Mouse (Mus musculus) lung, postnatal 0 days (tissue): ENCODE results near the gene Pdxdc1. TPM values are rescaled to one million over a fixed set of nuclear protein-coding genes. Genes with fewer than 3 reads are reported as not detected.
A peak's percentile ranks its signal among the peaks of the same experiment; 100 is the strongest.

Experiments used
- ATAC-seq: fragments of 200-750 bp; cut with Nextera tagmentation; 2 replicates; pipeline ENCODE4 v1.8.0; 2017; ENCODE audit warnings: moderate library complexity
- DNase-seq: peaks from one replicate; pipeline ENCODE4 v3.0.0-alpha.2; 2016; ENCODE audit warnings: low spot score
- H3K27ac ChIP-seq: fragments of 300-500 bp; sonication (generic); 2 replicates; pipeline ENCODE4 v1.5.1; 2014; ENCODE audit warnings: antibody characterized with exemption, mild to moderate bottlenecking, low read length, mixed read lengths
- H3K27me3 ChIP-seq: fragments of 300-500 bp; sonication (generic); replicated peaks from 2 replicates; pipeline ENCODE4 v1.6.1; 2014; ENCODE audit warnings: low read length, mixed read lengths; ENCODE audit not compliant: insufficient read depth
- H3K36me3 ChIP-seq: fragments of 300-500 bp; sonication (generic); 2 replicates; pipeline ENCODE4 v1.6.1; 2014; ENCODE audit warnings: low read length, mixed read lengths; ENCODE audit not compliant: insufficient read depth
- H3K4me1 ChIP-seq: fragments of 300-500 bp; sonication (generic); 2 replicates; pipeline ENCODE4 v1.6.1; 2014; ENCODE audit warnings: antibody characterized with exemption, low read depth, low read length, mixed read lengths; ENCODE audit not compliant: insufficient read depth
- H3K4me2 ChIP-seq: fragments of 300-500 bp; sonication (generic); replicated peaks from 2 replicates; pipeline ENCODE4 v1.6.1; 2014; ENCODE audit warnings: low read depth, mild to moderate bottlenecking, low read length, moderate library complexity, mixed read lengths
- H3K4me3 ChIP-seq: fragments of 300-500 bp; sonication (generic); 2 replicates; pipeline ENCODE4 v1.5.1; 2014; ENCODE audit warnings: low read depth, low read length
- H3K9ac ChIP-seq: fragments of 300-500 bp; sonication (generic); replicated peaks from 2 replicates; pipeline ENCODE4 v1.6.1; 2014; ENCODE audit warnings: low read depth, mild to moderate bottlenecking
- H3K9me3 ChIP-seq: fragments of 300-500 bp; sonication (generic); 2 replicates; pipeline ENCODE4 v1.6.1; 2016; ENCODE audit warnings: low read length, mixed read lengths
- CTCF ChIP-seq: IDR thresholded peaks from 2 replicates; pipeline ENCODE4 v1.5.1; 2016; ENCODE audit warnings: antibody characterized with exemption, mild to moderate bottlenecking
- EP300 ChIP-seq: IDR thresholded peaks from 2 replicates; pipeline ENCODE4 v1.6.1; 2016; ENCODE audit warnings: antibody characterized with exemption, mild to moderate bottlenecking, control low read depth
- WGBS: fragments of 180-500 bp; shearing (Covaris S2); extraction: QIAGEN DNeasy Blood & Tissue Kit; methylation state at CpG from one replicate; pipeline ENCODE4 v1.1.7; 2014; 5-methylcytosine and 5-hydroxymethylcytosine counted together
- polyA plus RNA-seq: library from polyadenylated mRNA; unstranded; fragments of >200 nt; fragmentation: Nextera tagmentation; extraction: Ambion mirVana; gene quantifications from 2 replicates; pipeline ENCODE4 v1.2.1, GENCODE M21; 2015

Pdxdc1 gene
- polyA plus RNA-seq, 1 experiment from 2014 or later, result 57.0 TPM

DNA sequence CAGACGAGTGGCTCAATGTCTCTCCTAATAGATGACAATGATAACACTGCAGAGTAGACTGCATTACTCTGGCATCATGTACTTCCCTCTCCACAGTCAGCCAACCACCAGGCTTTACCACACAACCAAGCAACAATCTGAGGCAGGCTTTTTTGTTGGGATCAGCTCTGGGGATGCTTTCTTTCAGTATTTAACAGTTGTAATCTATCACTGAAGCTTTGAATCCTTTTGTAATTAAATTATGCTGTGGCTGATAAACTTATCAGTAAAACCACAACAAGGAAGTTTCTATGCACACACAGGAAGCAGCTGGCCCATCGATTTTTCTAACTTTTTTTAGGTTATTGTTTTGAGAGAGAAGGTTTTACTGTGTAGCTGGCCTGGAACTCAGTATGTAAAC is 54.6 kb downstream of the Pdxdc1 start:
- peaks cover 31% of the 10 kb centered on the region; the same call in 1 of the 2 replicates for H3K36me3 ChIP-seq

DNA sequence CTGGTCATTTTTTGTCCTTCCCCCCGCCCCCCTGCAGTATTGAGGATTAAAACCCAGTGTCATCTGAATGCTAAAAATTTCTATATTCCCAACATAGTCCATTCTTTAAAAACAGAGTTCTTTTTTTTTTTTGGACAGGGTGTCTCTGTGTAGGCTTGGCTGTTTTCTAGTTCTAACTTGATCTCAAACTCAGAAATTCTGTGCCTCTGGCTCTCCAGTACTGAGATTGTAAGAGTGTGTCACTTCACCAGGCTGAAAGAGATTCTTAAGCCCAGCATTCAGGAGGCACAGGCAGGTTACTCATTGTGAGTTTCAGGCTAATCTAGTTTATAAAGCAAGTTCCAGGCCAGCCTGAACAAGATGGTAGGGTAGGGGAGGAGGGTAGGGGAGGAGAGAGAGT is 56.3 kb downstream of the Pdxdc1 start:
- H3K36me3 ChIP-seq, result peaks cover 29% of the 10 kb centered on the region; the same call in 1 of the 2 replicates
- no peak for ATAC-seq
- WGBS, result 100% methylated on average over 1 of the region's 1 CpGs

More for the DNA sequence above, 54.6 kb downstream of the Pdxdc1 start:
- whole genome bisulfite sequencing, result 49% methylated on average over 2 of the region's 2 CpGs
- no peak overlapping the region for H3K4me3 ChIP-seq
- H3K9me3 ChIP-seq, result no peaks in the 10 kb centered on the region
- no peaks in the 10 kb centered on the region for H3K27me3 ChIP-seq
- no peak overlapping the region for H3K27ac ChIP-seq
- TF ChIP-seq EP300 (no peak), CTCF (no peak)
- ATAC-seq, result no peak
- H3K9ac ChIP-seq, result no peak overlapping the region
- H3K4me2 ChIP-seq, result no peak overlapping the region
- no peaks in the 10 kb centered on the region for H3K4me1 ChIP-seq
- DNase-seq, result no peak

DNA sequence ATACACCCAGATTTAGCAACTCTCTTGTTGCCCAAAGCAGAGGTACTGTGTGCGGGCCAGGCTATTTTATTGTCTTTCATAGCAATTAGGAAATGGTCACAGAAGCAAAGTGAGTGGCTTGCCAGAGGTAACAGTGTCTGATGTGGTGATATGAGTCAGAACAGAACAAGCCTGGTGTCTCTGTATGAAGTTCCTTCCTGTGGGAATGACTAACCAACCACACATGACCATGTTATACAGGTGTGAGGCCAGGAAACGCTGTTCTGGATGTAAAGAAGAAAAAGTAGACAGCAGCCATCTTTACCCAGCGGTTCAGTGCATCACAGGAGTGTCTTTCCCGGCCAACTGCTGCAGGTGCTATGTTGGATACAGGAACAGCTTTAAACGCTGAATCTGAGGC is 57.9 kb downstream of the Pdxdc1 start:
- Histone ChIP-seq H3K4me1 (no peaks in the 10 kb centered on the region), H3K9me3 (no peaks in the 10 kb centered on the region), H3K4me3 (no peak overlapping the region), H3K4me2 (no peak overlapping the region), H3K36me3 (peaks cover 41% of the 10 kb centered on the region; the same call in 1 of the 2 replicates), H3K9ac (no peak overlapping the region), H3K27me3 (no peaks in the 10 kb centered on the region), H3K27ac (no peak overlapping the region)
- TF ChIP-seq EP300 (no peak), CTCF (no peak)
- WGBS, result 95% methylated on average over 5 of the region's 5 CpGs
- no peak for DNase-seq
- no peak for ATAC-seq

More for the DNA sequence above, 56.3 kb downstream of the Pdxdc1 start:
- Histone ChIP-seq H3K4me3 (no peak overlapping the region), H3K27me3 (no peaks in the 10 kb centered on the region), H3K9ac (no peak overlapping the region), H3K4me2 (no peak overlapping the region), H3K9me3 (no peaks in the 10 kb centered on the region), H3K27ac (no peak overlapping the region), H3K4me1 (no peaks in the 10 kb centered on the region)
- TF ChIP-seq EP300 (no peak), CTCF (no peak)
- no peak for DNase-seq

DNA sequence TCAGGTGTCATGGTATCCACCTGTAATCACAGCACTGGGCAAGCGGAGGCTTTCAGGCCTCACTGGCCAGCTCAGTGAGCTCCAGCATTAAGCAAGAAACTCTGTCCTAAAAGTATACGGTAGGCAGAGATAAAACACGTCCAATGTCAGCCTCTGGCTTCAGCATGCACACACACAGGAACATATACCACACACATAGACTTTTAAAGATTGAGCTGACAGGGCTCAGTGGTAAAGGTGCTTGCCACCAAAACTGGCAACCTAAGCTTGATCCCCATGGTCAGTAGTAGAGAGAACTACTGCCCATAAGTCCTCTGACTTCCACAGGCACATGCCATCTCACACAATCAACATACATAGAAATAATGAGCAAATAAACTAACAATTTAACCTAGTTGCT is 62.0 kb downstream of the Pdxdc1 start:
- Histone ChIP-seq H3K4me3 (no peak overlapping the region), H3K4me1 (no peaks in the 10 kb centered on the region), H3K36me3 (peaks cover 74% of the 10 kb centered on the region), H3K4me2 (no peak overlapping the region), H3K27me3 (no peaks in the 10 kb centered on the region), H3K9ac (no peak overlapping the region), H3K27ac (no peak overlapping the region), H3K9me3 (no peaks in the 10 kb centered on the region)
- TF ChIP-seq CTCF (no peak), EP300 (no peak)
- DNase-seq, result no peak
- ATAC-seq, result no peak
- 70% methylated on average over 3 of the region's 3 CpGs for WGBS

DNA sequence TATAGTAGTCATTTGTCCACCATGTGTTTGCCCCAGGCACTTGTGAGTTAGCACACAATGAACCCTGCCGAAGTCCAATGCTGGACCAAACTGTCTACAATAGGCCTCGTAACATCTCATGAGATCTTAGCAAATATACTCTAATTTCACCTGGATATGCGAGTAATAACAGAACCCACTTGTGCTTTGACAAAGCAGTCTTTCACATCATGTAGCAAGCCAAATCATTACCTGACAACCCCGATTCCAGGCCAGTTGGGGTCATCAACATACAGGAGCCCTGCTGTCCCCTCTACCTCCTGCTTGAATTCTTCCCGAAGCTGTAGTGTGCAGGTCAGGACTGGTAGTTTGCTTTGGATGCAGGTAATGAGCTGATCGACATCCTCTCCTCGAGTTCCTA is 62.9 kb downstream of the Pdxdc1 start:
- ATAC-seq, result no peak
- Histone ChIP-seq H3K27me3 (no peaks in the 10 kb centered on the region), H3K4me2 (no peak overlapping the region), H3K9me3 (no peaks in the 10 kb centered on the region), H3K27ac (no peak overlapping the region), H3K36me3 (peaks cover 74% of the 10 kb centered on the region), H3K9ac (no peak overlapping the region), H3K4me3 (no peak overlapping the region), H3K4me1 (no peaks in the 10 kb centered on the region)
- TF ChIP-seq EP300, result no peak
- no peak for TF ChIP-seq CTCF
- DNase-seq, result no peak
- 75% methylated on average over 7 of the region's 7 CpGs for WGBS

DNA sequence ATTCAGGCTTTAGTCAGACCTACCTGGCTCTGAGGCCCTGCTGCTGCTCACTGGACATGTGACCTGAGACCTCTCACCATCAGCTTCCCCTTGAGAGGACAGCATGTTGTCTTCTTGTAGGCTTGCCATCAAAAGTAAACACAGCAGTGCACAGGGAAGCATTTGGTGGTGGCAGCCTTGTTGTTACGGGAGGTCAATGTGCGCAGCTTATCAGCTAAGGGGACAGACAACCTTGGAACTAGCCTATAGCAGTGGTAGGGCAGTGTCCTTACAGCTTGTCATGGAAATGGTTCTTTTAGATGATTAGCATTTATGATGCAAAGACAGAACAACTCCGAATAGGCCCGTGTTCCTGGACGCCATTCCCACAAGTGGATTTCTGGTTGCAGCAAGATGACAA is 68.5 kb downstream of the Pdxdc1 start:
- peaks cover 83% of the 10 kb centered on the region for H3K36me3 ChIP-seq
- no peak overlapping the region for H3K27ac ChIP-seq
- H3K4me2 ChIP-seq, result no peak overlapping the region
- no peak for TF ChIP-seq EP300
- TF ChIP-seq CTCF, result no peak
- H3K4me3 ChIP-seq, result no peak overlapping the region
- DNase-seq (no peak), ATAC-seq (no peak)
- H3K27me3 ChIP-seq, result no peaks in the 10 kb centered on the region
- no peak overlapping the region for H3K9ac ChIP-seq
- 85% methylated on average over 5 of the region's 5 CpGs for WGBS
- no peaks in the 10 kb centered on the region for H3K9me3 ChIP-seq
- H3K4me1 ChIP-seq, result no peaks in the 10 kb centered on the region

DNA sequence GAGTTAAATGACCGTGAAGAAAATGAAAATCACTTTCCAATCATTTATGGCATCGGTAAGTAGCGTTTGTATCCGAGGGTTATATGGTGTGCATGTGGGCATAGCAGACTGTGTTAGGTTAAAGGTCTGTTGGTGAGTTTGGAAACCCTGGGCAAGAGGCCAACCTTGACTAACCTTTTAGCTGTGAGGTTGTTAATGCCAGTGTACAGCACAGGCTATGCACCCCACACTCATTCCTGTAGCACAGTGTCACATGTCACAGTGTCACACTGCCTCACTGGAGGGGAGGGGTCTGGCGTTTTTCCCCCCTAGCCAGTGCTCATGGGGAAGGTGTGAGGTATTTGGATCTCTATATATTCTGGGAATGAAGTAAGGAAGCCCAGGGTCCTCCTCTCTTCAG is 71.3 kb downstream of the Pdxdc1 start:
- peak; percentile 21; the same call in 1 of the 2 replicates for ATAC-seq

More for the DNA sequence above, 71.3 kb downstream of the Pdxdc1 start:
- Histone ChIP-seq H3K27me3 (no peaks in the 10 kb centered on the region), H3K4me1 (no peaks in the 10 kb centered on the region), H3K4me2 (no peak overlapping the region), H3K9me3 (no peaks in the 10 kb centered on the region), H3K27ac (no peak overlapping the region), H3K4me3 (no peak overlapping the region), H3K9ac (no peak overlapping the region), H3K36me3 (peaks cover 60% of the 10 kb centered on the region)
- no peak for DNase-seq
- WGBS, result 69% methylated on average over 5 of the region's 5 CpGs
- TF ChIP-seq CTCF (no peak), EP300 (no peak)
